Mouse (Mus musculus) kidney, postnatal 14 days (tissue): ENCODE data around the gene Tnrc6c.

Experiments used
- DNase-seq: peaks from one replicate; pipeline ENCODE4 v3.0.0; 2022; ENCODE audit warnings: mixed read lengths

The Tnrc6c gene

GRCm38 (mm10) chr11:117677594-117677993 lies 23.5 kb downstream of the Tnrc6c start:
- no peak for DNase-seq

GRCm38 (mm10) chr11:117678155-117678554 lies 24.1 kb downstream of the Tnrc6c start:
- no peak for DNase-seq

GRCm38 (mm10) chr11:117678740-117679139 lies 24.7 kb downstream of the Tnrc6c start:
- peak; percentile 36 for DNase-seq

GRCm38 (mm10) chr11:117684640-117685039 lies 30.6 kb downstream of the Tnrc6c start:
- DNase-seq: no peak

- DNase-seq: peak; percentile 75
Observed at GRCm38 (mm10) chr11:117685461-117685860, 31.4 kb downstream of the Tnrc6c start.

- peak; percentile 36 for DNase-seq
Observed at GRCm38 (mm10) chr11:117686021-117686420, 31.9 kb downstream of the Tnrc6c start.

- DNase-seq: no peak
Observed at GRCm38 (mm10) chr11:117688603-117689002, 34.5 kb downstream of the Tnrc6c start.

- DNase-seq: no peak
Observed at GRCm38 (mm10) chr11:117691311-117691710, 37.2 kb downstream of the Tnrc6c start.

GRCm38 (mm10) chr11:117694050-117694449 lies 40.0 kb downstream of the Tnrc6c start:
- DNase-seq: no peak

GRCm38 (mm10) chr11:117696585-117696984 lies 42.5 kb downstream of the Tnrc6c start:
- DNase-seq: no peak

- DNase-seq: no peak
Observed at GRCm38 (mm10) chr11:117700871-117701270, 46.8 kb downstream of the Tnrc6c start.

GRCm38 (mm10) chr11:117706267-117706666 lies 52.2 kb downstream of the Tnrc6c start:
- no peak for DNase-seq

GRCm38 (mm10) chr11:117707238-117707637 lies 53.1 kb downstream of the Tnrc6c start:
- no peak for DNase-seq

- DNase-seq: peak; percentile 70
Observed at GRCm38 (mm10) chr11:117709308-117709707, 55.2 kb downstream of the Tnrc6c start.

- DNase-seq: peak; percentile 51
Observed at GRCm38 (mm10) chr11:117710815-117711294, 56.8 kb downstream of the Tnrc6c start.

- no peak for DNase-seq
Observed at GRCm38 (mm10) chr11:117712065-117712464, 58.0 kb downstream of the Tnrc6c start.

GRCm38 (mm10) chr11:117713375-117713774 lies 59.3 kb downstream of the Tnrc6c start:
- no peak for DNase-seq

GRCm38 (mm10) chr11:117718838-117719237 lies 64.7 kb downstream of the Tnrc6c start:
- no peak for DNase-seq

- DNase-seq: no peak
Observed at GRCm38 (mm10) chr11:117724604-117725301, 70.7 kb downstream of the Tnrc6c start.

GRCm38 (mm10) chr11:117727031-117727430 lies 72.9 kb downstream of the Tnrc6c start:
- no peak for DNase-seq

GRCm38 (mm10) chr11:117728245-117728644 lies 74.2 kb downstream of the Tnrc6c start:
- DNase-seq: no peak

- DNase-seq: peak; percentile 85
Observed at GRCm38 (mm10) chr11:117728841-117729240, 74.8 kb downstream of the Tnrc6c start.

- DNase-seq: no peak
Observed at GRCm38 (mm10) chr11:117729341-117729740, 75.3 kb downstream of the Tnrc6c start.

GRCm38 (mm10) chr11:117729798-117730489 lies 75.9 kb downstream of the Tnrc6c start:
- DNase-seq: peak; percentile 73
